Mouse (Mus musculus): ENCODE measurements around the gene Dmwd. TPM values are rescaled to one million over a fixed set of nuclear protein-coding genes. Genes with fewer than 3 reads are reported as not detected.
A peak's percentile ranks its signal among the peaks of the same experiment; 100 is the strongest.

Gene Dmwd
- total and polyA plus RNA-seq, 3 experiments, result 18.3 to 70.3 (median 51.5) TPM

DNA sequence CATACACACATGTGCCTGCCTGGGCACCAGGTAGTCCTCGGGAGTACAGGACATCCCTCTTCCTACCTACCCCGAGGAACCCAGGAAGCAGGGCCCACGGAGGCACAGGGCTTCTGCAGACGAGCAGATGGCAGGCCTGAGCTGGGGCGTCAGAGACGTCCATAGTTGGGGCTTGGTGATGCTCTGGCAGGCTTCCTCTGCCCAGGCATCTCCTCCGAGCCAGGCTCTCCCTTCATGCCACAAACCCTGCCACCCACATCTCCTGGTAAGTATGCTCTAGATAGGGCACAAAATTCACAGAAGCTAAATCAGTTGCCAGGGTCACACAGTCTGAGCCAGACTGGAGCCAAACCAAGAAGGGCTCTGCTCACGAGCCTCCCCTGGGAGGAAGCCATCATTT lies 25.9 kb upstream of the Dmwd start:
- no peak for TF ChIP-seq ETS1 (IDR thresholded peaks at IDR 0.05; ENCODE audit: low read depth, low read length)
- TF ChIP-seq HCFC1 (IDR thresholded peaks at IDR 0.05; ENCODE audit: low read depth, low read length), result no peak
- no peak for TF ChIP-seq ELF1 (IDR thresholded peaks at IDR 0.05; ENCODE audit: low read depth, low read length)
- no peak for TF ChIP-seq MAZ (IDR thresholded peaks at IDR 0.05; ENCODE audit: low read depth, low read length)
- DNase-seq (ENCODE audit: low read depth, low spot score), result no peak
- Histone ChIP-seq H3K36me3 (ENCODE audit: control insufficient read depth in 1 of 2, insufficient read depth in 2 of 2, low read length in 2 of 2) (no peaks in the 10 kb centered on the region; a peak in 1 of 4 replicates), H3K4me1 (ENCODE audit: control insufficient read depth in 1 of 2, insufficient read depth in 2 of 2, low read length in 2 of 2) (no peaks in the 10 kb centered on the region), H3K9me3 (replicated peaks; ENCODE audit: insufficient read depth, low read length) (no peaks in the 10 kb centered on the region), H3K27me3 (ENCODE audit: control insufficient read depth in 1 of 2, insufficient read depth in 2 of 2, low read length in 2 of 2) (no peaks in the 10 kb centered on the region), H3K27ac (ENCODE audit: control insufficient read depth, low read depth, low read length) (no peak overlapping the region), H3K4me3 (ENCODE audit: control insufficient read depth in 1 of 2, insufficient read depth in 1 of 2, low read depth in 2 of 2, low read length in 2 of 2) (no peak overlapping the region), H3K79me2 (ENCODE audit: control insufficient read depth, insufficient read depth, low read length, poor library complexity) (no peaks in the 10 kb centered on the region), H3K9ac (ENCODE audit: control insufficient read depth, low read depth, low read length, poor library complexity, severe bottlenecking) (no peak overlapping the region)

DNA sequence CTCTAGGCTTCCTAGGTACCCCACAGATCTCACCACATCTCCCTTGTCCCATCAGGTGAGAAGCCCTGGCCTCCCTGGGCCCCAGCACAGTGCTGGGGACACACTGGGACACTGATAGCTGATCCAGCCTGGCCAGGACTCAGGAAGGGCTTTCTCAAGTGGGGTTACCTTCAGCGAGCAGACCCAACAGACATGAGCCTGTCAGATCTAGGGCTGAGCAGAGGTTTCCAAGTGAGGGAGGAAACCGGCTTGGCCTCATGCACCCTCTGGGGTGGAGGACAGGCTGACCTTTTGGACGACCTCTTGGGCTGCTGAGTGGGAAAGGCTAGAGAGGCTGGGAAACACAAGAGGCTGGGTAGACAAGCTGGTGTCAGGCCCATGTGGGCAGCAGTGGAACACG lies 24.9 kb upstream of the Dmwd start:
- Histone ChIP-seq H3K9ac (ENCODE audit: control insufficient read depth, low read depth, low read length, poor library complexity, severe bottlenecking) (no peak overlapping the region), H3K4me1 (ENCODE audit: control insufficient read depth in 1 of 2, insufficient read depth in 2 of 2, low read length in 2 of 2) (no peaks in the 10 kb centered on the region), H3K36me3 (ENCODE audit: control insufficient read depth in 1 of 2, insufficient read depth in 2 of 2, low read length in 2 of 2) (no peaks in the 10 kb centered on the region; a peak in 1 of 4 replicates), H3K79me2 (ENCODE audit: control insufficient read depth, insufficient read depth, low read length, poor library complexity) (no peaks in the 10 kb centered on the region), H3K27me3 (ENCODE audit: control insufficient read depth in 1 of 2, insufficient read depth in 2 of 2, low read length in 2 of 2) (no peaks in the 10 kb centered on the region), H3K9me3 (replicated peaks; ENCODE audit: insufficient read depth, low read length) (no peaks in the 10 kb centered on the region), H3K4me3 (ENCODE audit: control insufficient read depth in 1 of 2, insufficient read depth in 1 of 2, low read depth in 2 of 2, low read length in 2 of 2) (no peak overlapping the region), H3K27ac (ENCODE audit: control insufficient read depth, low read depth, low read length) (no peak overlapping the region)
- no peak for TF ChIP-seq ZMIZ1 (IDR thresholded peaks at IDR 0.05; ENCODE audit: low read depth, low read length)
- TF ChIP-seq POLR2AphosphoS2 (IDR thresholded peaks at IDR 0.05; ENCODE audit: low read length), result peak; percentile 18; the same call in 1 of the 2 replicates
- no peak for TF ChIP-seq MYC (IDR thresholded peaks at IDR 0.05; ENCODE audit: low read depth, low read length)
- no peak for DNase-seq (ENCODE audit: low read depth, low spot score)

DNA sequence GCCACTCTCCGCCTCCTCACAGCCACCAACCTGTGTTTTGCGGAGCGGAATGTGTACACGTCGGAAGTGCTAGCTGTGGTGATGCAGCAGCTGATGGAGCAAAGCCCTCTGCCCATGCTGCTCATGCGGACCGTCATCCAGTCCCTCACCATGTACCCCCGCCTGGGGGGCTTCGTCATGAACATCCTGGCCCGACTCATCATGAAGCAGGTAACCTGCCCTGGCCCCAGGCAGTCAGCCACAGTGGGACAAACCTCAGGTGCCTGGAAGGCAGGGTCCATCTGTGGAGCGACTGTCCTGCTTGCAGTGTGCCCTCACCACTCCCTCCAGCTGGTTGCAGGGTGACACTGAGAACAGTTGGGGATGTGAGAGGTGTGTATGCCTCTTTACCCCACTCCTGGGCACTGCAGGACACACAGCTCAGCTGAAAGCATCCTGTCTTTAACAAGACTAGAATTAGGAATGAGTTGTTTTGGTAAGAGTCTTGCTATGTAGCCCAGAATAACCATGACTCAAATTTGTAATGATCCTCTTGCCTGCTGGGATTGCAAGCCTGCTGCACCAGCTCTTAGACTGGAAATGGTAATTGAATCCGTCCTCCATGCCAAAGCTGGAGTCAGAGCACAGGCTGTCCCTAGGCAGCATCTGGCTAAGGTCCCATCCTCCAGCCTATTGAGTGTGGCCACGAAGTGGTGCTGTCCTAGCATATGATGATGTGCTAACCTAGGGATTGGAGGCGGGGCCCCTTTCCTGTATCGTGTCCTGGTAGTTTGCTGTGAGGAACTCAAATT lies 23.5 kb upstream of the Dmwd start:
- no peaks in the 10 kb centered on the region; a peak in 1 of 4 replicates for H3K36me3 ChIP-seq (ENCODE audit: control insufficient read depth in 1 of 2, insufficient read depth in 2 of 2, low read length in 2 of 2)
- no peaks in the 10 kb centered on the region for H3K4me1 ChIP-seq (ENCODE audit: control insufficient read depth in 1 of 2, insufficient read depth in 2 of 2, low read length in 2 of 2)
- H3K9me3 ChIP-seq (replicated peaks; ENCODE audit: insufficient read depth, low read length), result no peaks in the 10 kb centered on the region
- H3K4me3 ChIP-seq (ENCODE audit: control insufficient read depth in 1 of 2, insufficient read depth in 1 of 2, low read depth in 2 of 2, low read length in 2 of 2), result no peak overlapping the region
- no peaks in the 10 kb centered on the region for H3K27me3 ChIP-seq (ENCODE audit: control insufficient read depth in 1 of 2, insufficient read depth in 2 of 2, low read length in 2 of 2)
- H3K79me2 ChIP-seq (ENCODE audit: control insufficient read depth, insufficient read depth, low read length, poor library complexity), result no peaks in the 10 kb centered on the region
- H3K9ac ChIP-seq (ENCODE audit: control insufficient read depth, low read depth, low read length, poor library complexity, severe bottlenecking), result no peak overlapping the region
- H3K27ac ChIP-seq (ENCODE audit: control insufficient read depth, low read depth, low read length), result no peak overlapping the region
- DNase-seq (ENCODE audit: low read depth, low spot score), result no peak
- no peak for TF ChIP-seq ZKSCAN1 (IDR thresholded peaks at IDR 0.05; ENCODE audit: low read depth, low read length)
- no peak for TF ChIP-seq TCF12 (IDR thresholded peaks at IDR 0.05; ENCODE audit: low read depth, low read length)
- TF ChIP-seq USF1 (IDR thresholded peaks at IDR 0.05; ENCODE audit: low read depth, low read length), result no peak
- TF ChIP-seq POLR2AphosphoS5 (IDR thresholded peaks at IDR 0.05; ENCODE audit: borderline replicate concordance, low read depth, low read length), result no peak
- no peak for TF ChIP-seq BHLHE40 (IDR thresholded peaks at IDR 0.05; ENCODE audit: borderline replicate concordance, low read depth, low read length)
- TF ChIP-seq CTCF (IDR thresholded peaks at IDR 0.05 in 2 of 3, conservative IDR thresholded peaks at IDR 0.05 in 1 of 3; ENCODE audit: control insufficient read depth in 1 of 3, insufficient read depth in 1 of 3, low read depth in 2 of 3, low read length in 3 of 3, poor library complexity in 1 of 3, severe bottlenecking in 1 of 3), result no peak
- TF ChIP-seq GABPA (IDR thresholded peaks at IDR 0.05; ENCODE audit: low read depth, low read length), result no peak
- TF ChIP-seq SMC3 (IDR thresholded peaks at IDR 0.05; ENCODE audit: low read depth, low read length), result no peak
- no peak for TF ChIP-seq JUND (IDR thresholded peaks at IDR 0.05; ENCODE audit: low read depth, low read length)
- no peak for TF ChIP-seq POLR2A (IDR thresholded peaks at IDR 0.05; ENCODE audit: control insufficient read depth in 1 of 2, insufficient read depth in 1 of 2, low read depth in 1 of 2, low read length in 2 of 2, poor library complexity in 1 of 2)

Measured in MEL (cell line).